Mouse (Mus musculus): ENCODE data around the gene Tbx5.

Tbx5 gene

DNA sequence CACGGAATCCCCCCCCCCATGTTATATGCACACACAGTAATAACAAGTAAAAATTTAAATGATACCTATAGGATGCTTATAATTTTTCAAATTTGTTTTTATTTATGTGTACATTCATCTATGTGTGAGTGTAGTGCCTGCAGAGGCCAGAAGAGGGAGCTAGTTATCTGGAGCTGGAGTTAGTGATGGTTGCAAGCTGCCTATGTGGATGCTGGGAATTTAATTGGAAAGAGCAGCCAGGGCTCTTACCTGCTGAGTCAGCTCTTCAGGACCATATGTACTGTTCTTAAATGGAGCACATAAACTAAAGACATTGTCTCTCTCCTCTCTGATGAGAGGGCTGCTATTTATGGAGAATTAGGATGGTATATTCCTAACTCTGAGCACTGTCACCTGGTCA is 17.2 kb upstream of the Tbx5 start:
- no peak for DNase-seq

DNA sequence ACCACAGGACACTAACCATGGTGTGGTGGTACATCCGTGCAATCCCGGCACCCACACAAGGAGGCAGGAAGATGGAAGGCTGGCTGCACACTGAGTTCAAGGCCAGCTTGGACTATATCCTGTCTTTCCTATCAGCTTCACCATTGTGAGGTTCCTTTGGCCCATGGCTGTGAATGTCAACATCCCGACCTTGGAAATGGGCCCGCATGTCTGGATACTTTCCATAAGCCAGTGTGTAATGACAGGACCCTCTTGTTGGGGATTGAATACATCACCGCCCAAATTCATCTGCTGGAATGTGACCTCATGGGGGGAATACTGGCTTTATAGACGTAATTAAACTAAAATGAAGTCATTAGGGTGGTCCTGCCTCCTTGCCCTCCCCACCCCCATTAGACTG is 12.0 kb upstream of the Tbx5 start:
- no peak for DNase-seq

DNA sequence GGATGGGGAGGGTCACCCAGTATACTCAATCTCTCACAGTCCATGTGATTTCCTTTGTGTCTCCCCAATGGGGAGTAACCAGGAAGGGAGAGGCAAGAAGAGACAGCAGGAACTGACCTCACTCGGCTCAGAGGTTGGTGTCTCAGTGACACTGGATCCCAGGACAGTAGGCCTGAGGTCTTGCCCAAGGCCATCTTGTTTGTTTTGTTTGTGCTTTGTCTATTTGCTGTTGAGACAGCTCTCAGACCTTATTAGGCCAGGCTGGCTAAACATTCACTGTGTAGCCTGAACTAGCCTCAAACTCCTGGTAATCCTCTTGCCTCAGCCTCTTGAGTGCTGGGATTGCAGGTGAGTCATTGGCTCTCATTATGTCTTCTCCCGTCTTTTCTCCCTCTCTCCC is 11.0 kb upstream of the Tbx5 start:
- no peak for DNase-seq

DNA sequence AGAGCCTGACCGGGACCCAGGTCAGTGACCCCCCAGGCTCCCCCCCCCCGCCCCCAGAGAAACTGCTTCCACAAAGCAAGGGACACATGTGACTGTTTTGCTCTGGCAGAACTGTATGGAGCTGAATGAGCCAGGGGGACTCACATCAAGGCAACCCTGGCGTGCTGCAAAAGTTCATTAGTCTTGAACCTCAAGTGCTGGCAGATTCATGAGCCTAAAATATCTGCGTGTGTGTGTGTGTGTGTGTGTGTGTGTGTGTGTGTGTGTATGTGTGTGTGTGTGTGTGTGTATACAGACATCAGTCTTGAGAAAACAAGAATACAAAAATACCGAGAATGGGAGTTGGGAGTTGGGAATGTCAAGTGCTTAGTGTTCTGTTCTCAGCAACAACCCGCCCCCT is 5.1 kb upstream of the Tbx5 start:
- no peak for DNase-seq

DNA sequence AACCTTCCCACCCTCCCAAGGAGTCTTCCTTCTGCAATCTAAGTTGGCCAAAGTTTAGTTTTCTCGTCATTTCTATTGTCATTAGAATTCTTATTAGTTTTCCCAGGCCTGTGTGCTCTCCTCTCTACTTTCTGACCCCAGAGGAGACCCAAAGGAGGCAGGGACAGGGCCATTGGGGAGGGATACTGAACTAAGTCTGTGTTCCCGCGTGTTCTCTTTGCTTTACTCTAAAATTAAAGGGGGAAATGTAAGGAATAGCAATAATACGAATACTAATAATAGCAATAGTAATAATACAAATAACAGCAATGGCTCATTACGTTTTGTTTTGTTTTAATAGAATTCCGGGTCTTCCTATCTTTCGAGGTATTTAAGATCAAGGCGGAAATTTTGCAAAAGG is 1.9 kb upstream of the Tbx5 start:
- no peak for DNase-seq

DNA sequence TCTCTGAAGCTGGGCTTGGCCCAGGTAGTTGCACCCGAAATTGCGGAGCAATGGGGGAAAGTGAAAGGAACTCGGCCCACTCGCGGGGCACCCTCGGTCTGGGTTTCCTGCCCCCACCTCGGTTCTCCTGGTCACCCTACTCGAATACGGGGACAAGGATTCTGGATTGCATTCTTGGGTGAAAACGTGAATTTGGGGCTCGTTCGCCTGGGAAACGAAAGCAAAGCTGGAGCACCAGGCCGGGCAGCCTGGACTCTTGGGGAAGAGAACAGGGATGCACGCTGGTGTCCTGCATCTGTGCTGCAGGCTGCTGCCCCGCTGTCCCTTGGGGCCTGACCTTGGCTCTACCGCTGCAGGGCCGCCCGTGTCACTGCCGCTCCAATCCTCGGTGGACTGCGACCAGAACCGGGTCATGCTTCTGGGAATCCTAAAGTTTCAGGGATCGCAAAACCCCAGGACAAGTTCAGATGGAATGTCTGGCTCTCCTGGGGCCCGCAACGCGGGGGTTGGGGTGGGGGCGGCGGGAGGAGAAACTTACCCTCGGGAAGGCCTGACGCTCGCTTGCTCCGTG is 1.2 kb upstream of the Tbx5 start:
- peak in 1 of 2 experiments; percentile 15 for DNase-seq

DNA sequence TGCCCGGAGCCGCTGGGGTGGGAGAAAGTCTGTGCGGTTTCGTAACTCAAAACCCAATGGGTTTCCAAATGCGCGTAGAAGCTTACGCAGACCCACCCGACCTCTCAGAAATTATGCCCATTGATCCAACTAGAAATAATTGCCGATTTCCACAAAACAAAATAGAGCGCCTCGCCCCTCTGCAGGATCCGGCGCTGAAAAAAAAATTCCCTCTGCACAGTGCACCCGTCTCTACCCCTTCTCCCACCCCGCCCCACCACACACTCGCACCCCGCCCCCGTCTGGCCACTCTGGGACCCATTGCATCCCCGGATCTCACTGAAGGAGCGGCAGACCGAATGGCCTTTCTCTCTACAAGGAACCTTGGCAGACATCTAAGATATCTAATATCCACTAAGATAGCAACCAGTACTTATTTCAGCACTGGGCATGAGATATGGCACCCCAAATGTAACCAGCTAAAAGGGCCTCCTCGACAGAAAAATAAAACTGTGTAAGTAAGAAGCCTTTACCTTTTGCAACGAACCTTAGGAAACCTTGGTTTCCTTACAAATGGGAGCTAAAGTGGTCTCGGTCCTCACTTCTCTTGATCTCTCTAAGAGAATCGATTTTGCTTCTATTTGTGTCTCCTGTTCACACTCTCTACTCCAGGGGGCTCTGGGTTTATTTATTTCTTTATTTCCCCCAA is 533 bp upstream of the Tbx5 start:
- DNase-seq = no peak

DNA sequence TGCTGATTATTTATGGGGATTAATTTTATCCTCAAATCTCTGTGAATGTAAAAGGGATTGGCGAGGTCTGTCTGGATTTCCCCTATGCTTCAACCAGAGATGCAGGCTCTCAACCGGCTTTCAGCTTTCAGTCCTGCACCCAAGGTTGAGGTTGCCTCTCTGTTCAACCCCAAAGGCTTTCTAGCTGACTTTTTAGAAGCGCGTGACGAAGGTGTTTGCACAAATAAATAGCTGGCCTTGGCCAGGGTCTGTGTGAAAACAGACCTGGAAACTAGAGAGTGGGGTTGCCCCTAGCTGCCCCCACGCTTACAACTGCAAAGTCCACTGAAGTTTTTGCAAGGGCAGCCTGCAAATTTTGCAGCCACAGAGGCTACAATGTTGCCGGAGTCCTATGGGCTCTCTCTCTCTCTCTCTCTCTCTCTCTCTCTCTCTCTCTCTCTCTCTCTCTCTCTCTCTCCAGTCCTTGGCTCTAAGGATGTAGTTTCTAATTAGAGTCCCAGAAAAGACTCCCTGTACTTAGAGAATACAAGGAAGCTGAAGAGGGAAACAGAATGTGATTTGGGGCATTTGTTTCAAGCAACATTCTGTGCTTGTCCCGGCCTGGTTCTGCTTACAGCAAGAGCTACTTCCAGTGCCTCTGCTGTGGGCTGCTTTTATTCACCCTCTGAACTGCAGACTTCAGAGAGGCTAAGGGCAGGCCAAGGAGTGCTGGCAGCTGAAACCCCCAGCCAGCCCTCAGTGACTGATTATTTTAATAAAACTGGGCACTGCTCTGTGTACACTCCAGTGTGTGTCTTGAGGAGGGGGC is 959 bp downstream of the Tbx5 start:
- DNase-seq = no peak

DNA sequence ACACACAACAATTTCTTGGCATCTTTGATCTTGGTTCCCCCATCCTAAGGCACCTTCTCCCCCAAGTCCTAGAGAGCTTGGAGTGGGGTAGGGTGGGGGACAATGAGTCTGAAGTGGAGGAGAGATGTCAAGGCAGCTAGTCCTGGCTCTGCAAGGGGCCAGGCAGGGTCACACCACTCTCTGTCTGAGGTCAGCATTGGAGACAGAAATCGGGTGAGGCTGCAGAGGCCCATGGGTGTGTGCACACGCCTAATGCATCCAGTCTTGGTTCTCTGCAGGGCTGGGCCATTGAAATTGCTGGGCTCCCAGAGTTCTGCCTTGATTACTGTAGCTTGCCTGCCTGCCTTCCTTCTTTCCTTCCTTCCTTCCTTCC is 1.5 kb downstream of the Tbx5 start:
- DNase-seq = no peak

DNA sequence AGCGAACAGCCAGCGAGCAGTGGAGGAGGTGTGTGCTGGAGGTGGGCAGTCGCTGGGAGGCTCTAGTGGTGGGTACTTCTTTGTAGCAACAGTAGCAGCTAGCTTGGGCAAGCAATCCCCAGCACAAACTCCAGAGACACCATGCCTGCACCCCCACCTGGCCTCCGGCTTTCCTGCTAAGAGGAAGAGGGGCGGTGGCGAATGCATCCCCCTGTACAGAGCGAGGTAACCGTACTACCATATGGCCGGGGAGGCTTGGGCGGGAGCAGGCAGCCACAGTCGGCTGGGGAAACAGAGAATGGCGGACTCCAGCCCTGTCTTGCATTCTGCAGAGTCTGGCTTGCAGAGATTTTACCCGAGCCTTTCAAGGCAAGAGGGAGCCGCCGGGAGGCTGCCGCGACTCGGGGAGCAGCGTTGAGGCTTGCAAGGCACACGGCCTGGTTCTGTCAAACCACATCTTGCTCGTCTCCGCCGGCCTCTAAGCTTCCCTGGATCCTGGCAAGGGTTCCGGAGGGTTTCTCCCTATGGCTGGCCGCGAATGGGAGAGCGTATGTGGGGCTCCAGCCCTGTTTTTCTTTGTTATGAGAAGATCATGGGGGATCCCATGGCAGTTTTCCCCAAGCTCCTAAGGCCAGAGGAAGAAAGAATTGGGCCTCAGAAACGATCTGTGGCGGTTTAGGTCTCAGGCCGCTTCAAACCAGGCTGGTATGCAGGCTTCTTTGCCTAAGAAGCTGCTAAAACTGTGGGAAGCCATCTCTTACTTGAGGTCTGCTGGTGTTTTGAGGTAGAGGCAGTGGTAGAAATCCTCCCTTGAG is 2.8 kb downstream of the Tbx5 start:
- DNase-seq = peak in 1 of 2 experiments; percentile 18

DNA sequence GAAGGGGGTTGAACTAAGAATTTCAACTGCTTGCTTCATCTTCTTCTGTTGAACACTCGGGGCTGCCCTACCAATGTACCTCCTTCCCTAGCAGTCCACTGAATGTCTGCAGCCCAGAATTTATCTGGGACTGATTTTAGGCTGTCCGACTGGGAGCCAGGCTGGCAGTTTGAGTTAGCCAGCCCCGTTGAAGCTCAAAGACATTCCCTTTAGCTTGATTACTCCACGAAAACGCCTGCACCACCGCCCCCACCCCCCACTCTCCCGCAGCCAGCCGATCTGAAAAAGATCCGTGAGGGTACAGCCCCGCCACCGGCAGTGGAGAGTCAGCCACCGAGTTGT is 3.4 kb downstream of the Tbx5 start:
- no peak for DNase-seq

DNA sequence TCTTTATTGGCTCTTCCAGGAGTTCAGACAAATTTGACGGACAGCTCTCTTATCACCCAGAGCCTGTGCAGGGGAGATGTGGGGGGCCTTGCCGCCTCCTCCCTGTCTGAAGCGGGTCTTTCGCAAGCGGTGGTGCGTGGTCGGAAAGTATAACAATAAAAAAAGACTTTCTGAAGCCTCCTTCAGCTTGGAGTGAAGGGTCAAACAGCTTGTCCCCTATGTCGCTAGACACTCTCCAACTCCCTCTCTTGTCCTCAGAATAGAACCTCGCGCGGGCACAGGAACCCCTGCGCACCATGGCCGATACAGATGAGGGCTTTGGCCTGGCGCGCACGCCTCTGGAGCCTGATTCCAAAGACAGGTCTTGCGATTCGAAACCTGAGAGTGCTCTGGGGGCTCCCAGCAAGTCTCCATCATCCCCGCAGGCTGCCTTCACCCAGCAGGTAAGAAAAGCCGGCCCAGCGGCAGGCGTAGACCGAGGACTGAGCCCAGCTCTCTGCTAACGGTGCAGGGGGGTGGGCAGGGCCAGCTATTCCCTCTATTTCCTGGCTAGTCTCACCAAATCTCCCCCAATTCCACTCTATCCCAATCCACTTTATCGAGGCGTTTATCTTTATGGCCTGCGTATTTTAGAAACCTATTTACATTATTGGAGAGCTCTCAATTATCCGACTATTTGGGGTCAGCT is 4.3 kb downstream of the Tbx5 start:
- no peak for DNase-seq

DNA sequence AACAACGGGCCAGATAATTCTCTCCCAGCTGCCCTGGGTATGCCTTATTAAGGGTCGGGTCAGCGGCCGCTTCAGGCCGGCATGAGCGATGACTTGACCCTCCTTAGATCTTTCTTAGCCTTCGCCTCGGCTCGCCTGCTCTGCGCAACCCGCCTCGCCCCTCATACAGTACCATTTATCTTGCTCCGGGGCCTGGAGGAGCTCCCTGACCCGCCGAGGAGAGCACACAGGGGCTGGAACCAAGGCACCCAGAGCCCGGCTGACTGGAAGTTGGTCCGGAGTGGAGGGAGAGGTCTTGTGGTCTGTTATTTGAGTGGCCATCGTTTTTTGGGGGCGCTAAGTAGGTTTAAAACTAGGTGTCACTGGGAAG is 4.8 kb downstream of the Tbx5 start:
- no peak for DNase-seq

DNA sequence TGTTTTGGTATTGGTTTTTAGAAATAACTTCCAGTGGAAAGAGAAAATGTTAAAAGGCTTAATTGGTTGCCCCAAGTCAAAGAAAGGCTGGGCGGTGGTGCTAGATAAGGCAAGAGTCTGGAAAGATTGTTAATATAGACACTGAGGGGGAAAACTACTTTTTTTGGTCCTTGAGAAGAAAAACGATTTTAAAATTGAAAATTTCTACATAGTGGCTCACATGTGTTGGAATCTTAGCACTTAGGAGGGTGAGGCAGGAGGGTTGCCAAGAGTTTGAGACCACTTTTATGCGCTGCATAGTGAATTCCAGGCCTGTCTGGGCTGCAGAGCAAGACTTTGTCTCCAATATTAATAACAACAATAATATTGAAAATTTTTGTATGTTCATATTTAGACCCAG is 5.4 kb downstream of the Tbx5 start:
- no peak for DNase-seq

DNA sequence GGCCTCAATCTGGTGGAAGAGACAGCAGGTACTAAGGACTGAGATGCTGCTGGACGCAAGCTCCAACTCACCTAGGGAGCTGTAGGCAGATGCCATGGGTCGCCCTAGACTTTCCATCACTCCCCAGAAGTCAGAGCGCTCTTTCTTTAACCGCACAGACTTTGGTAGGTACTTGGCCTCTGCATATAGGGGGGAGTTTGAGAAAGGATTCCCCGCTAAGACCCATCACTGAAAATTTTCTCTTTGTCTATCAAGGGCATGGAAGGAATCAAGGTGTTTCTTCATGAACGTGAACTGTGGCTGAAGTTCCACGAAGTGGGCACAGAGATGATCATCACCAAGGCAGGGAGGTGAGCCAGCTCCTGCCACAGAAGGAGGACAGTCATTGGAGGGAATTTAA is 6.0 kb downstream of the Tbx5 start:
- no peak for DNase-seq

DNA sequence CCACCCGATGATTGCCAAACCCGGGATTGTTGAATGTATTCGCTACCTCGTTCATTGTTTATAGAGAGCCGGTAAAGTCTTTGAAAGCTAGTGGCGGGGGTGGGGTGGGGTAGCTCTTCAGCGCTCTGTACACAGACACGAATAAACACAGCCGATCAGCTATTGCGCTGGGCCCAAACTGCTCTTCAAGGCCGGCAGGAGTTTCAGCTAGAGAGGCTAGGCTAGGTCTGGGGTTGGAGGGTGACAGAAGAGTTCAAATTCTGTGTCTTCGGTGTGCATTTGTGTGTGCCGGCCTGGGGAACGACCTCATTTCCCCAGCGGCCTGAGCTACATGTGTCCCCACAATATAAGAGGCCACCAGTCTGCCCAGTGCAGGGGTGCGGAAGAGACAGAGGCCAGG is 6.7 kb downstream of the Tbx5 start:
- no peak for DNase-seq

DNA sequence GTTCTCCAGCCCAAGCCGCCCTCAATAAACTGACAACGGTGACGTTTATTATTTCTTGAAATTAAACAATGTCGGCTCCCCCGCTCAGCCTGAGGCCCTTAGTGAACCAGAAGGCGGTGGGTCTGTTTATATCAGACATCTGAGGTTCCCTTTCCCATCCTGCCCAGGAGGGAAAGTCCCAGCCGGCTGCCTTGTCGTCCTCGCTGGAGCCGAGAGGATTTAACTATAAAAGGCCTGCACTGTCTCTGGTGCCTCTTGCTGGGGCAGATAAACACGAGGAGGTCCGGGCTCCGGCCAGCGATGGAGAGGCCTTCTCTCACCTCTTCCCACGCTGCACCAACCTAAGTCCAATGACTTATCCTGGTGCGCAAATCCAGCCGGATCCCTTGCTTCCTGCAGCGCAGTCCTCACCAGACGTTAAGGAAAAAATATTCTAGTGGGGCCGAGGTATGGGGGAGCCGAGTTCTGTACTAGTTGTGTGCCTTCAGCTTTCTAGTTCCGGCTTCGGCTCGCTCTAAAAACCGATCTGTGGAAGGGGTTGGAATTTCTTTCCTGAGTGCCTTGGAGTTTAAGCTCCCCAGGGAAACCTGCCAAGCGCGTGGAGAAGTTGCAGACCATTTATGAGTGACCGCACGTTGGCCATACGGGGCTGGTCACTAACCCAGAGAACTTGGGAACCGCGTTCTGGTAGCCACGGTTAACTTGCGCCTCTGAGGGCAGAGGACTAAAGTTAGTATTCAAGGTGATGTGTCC is 7.3 kb downstream of the Tbx5 start:
- DNase-seq = no peak

DNA sequence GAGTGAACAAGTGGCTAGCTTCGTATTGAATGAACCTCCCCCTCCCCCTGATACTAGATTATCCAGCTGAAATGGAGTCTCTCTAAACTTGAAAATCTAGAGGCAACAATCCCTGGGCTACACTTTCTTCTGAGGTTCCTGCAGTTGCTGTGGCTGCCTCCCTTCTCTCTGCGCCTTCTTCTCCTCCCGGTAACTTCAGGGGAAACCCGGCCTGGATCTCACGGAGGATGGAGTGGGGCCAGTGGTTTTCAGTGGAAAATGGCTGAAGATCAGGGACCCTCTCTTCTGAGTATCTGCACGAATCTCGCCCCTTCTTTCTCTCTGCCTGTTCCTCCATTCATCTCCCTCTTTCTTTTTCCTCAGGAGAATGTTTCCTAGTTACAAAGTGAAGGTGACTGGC is 7.9 kb downstream of the Tbx5 start:
- no peak for DNase-seq

DNA sequence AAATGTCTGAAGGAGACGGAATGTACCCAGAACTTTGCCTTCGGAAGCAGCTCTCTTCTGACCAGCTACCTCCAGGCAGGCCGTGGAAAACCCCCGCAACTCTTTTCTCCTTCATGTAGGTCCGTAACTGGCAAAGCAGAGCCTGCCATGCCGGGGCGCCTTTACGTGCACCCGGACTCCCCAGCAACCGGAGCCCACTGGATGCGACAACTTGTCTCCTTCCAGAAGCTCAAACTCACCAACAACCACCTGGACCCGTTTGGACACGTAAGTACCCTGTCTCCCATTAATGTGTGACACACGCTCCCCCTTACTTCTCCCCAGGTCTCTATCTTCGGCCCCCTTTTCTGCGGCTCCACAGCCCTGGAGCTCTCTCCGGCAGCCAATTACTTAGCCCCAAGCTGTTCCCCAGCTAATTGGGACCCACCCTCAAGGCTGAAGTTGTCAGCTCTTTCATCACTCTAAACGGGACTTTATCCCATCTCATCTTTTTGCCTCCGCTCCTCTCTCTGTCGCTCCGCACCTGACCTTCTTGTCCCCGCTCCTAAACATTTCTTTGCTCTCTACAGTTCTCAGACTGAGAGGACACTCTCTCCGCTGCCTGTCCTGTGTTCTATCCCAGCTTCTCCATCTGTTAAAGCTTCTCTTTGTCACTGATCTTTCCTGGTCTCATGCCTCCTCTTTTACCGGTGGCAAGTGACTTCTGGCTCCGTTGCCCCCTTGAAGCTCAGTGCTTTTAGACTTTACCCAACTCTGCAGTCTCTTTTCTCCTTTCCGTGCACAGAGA is 9.4 kb downstream of the Tbx5 start:
- no peak for DNase-seq

DNA sequence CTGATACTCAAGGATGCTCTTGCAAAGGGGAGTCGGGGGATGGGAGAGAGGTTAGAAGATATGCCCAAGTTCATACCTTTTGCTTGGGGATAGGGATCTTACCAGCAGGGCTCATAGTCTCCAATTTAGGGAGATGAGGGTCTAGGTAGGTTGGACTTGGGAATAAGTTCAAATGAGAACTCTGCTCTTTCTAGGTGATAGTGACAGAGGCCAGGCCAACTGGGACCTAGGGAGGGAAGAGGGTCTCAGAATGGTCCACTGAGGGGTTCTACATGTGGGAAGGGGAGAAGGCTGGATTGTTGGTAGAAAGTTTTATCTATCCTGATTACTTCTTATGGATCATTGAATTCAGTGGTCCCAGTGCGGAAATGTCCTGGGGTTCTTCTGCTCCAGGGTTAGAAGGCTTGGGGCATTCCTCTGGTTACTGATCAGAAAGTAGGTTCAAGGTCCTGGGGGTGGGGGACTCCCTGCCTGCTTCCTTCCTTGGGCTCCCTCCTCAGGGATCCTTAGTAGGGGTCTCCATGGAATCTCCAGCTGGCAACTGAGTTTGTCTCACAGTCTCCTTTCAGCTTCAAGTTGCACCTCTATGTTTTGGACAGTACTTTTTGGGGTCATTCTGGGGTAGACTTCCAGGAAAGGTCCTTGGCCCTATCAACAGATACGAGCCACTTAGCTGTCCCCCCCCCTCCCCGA is 10.4 kb downstream of the Tbx5 start:
- DNase-seq = no peak

DNA sequence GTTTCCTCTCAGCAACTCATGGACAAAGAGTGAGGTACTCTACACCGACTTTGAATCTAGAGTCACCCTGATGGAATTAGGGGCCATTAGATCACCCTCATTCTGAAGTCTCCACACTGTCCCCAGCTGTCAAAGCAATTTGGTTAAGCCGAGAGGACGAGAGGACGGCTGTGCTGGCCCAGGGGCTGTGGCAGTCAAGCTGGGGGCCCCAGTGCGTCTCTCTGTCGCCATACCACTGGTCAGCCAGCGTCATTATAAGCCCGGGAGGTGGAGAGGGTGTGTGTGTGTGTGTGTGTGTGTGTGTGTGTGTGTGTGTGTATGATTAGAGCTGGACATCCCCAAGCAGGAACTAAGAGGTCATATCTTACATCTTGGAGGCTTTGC is 10.9 kb downstream of the Tbx5 start:
- no peak for DNase-seq

Data from cerebellum, postnatal 25 days (tissue).